Mouse (Mus musculus) lung, postnatal 4 days (tissue): ENCODE results near the gene Smco3.
A peak's percentile ranks its signal among the peaks of the same experiment; 100 is the strongest.
"Not testable (repeated sequence)": the region's sequence is repeated elsewhere in the genome, so short reads cannot be mapped to it uniquely, and the experiment has no call there.

Experiments used
- DNase-seq, 2 experiments: peaks; one replicate each; pipeline ENCODE4 v3.0.0; 2021

The Smco3 gene

DNA sequence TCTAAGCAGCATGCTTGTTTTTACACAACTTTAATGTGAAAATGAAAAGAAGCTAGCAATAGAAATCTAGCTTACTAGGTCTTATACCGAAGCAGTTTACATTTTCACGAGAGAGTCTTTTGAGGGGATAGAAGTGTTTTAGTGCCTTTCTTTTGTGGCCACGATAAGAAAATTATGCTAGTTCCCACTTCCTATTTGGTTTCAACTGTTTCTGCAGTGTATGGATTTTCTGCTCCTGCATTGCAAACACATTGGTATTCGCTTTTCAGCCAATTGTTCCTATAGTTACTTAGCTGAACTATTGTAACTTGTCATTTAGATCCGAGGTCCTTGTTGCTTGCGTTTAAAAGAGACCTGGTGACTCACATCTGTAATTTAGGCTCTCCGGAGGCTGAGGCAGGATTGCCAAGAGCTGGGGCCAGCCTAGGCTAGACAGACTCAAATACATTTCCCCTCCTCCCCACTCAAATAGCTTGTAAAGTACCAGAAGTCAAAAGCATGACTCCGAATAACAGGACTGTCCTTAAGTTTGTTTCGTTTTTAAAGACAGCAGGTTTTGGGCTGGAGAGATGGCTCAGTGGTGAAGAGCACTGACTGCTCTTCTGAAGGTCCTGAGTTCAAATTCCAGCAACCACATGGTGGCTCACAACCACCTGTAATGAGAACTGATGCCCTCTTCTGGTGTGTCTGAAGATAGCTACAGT lies 30.4 kb downstream of the Smco3 start:
- no peak for DNase-seq

DNA sequence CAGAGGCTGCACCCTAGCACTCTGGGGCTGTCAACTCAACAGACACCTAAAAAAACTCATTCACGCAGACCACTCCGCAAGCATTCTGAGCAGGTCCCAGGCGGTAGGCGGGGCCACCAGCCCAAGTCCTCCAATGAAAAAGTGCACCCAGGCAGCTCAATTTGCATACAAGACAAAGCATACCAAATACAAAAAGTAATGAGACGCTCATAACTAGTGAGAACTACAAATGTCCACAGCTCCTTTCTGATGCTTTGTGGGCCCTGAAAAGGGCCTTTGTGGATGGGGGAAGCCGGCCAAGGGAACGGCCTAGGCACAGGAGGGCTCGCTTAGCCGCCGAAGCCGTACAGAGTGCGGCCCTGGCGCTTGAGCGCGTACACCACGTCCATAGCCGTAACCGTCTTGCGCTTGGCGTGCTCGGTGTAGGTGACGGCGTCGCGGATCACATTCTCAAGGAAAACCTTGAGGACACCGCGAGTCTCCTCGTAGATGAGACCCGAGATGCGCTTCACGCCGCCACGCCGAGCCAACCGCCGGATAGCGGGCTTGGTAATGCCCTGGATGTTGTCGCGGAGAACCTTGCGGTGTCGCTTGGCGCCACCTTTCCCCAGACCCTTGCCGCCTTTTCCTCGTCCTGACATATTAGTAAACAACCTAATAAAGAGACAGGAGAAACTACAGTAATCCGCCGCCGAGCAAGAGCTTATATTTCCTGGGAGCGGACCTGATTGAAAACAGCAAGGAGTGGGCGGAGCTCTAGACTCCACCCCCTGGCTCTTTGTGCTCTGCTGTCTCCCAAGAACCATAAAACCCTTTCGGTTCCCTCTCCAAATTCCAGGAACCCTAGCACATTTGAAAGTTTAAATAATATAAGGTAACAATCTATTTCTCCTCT lies 31.3 kb downstream of the Smco3 start, which contains the start of gene Hist4h4:
Gene Hist4h4, minus strand, starts transcription at position 677 of the 895 bp plus-strand sequence.
- DNase-seq, result peak; percentile 95 to 98

DNA sequence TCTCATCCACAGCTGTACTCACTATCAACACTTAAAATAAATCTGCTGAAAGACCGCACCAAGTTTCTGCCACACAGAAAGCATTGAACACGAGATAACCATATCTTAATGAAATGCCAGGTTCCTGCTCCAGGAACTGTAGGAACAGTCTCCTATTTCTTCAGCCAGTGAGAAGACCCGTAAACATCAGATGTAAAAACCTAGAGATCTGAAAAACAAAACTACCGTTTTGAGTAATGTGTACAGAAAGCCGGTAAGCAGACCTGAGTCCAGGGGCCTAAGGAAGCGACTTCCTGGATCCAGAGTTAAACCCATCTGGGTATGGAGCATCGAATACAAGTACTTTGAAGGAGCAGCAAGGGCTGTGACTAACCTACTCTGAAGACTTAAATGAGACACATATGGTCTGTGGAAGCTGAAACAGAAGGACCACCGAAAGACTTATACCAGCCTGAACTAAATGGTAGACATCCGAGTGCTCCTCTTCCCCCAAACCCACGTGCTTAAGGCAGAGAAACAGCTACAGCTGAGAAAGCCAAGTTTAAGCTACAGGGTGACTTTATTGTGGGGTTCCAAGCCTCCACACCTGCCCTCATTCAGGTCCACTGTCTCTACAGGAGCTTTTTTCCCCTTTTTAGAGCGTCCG lies 32.0 kb downstream of the Smco3 start:
- no peak for DNase-seq

DNA sequence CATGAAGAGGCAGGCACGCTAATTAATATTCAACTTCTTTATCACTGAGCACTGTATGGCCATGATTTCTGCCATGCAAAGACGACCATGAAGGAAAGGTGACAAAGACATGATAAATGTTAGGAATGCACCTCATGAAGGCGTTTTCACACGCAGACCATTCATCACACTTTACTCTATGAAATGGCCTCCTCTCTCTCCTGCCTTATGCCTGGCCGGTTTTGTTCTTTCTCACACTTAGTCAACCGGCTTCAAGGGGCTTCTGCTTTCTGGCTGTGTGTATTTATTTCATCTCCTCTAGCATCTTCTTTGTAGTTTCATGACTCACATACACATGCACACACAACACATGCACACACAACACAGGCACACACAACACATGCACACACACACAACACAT lies 34.0 kb downstream of the Smco3 start:
- DNase-seq, result no peak

DNA sequence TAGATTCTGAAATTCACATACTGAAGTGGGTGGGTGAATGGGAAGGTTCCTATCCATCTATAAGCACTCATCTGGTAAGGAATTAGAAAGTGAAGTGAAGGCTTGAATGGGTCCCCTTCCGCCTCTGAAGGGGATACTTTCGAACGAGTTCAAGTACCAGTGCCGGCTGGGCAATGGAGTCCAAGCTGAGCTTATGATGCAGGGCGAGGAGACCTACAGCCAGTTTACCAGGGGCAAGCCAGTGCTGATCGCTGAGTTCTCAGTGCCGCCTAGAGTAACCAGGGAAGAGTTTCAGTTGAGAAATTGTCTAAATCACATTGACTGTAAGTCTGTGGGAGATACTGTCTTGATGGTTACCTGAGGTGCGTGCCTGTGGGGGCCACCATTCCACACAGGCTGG lies 34.5 kb downstream of the Smco3 start:
- no peak for DNase-seq

DNA sequence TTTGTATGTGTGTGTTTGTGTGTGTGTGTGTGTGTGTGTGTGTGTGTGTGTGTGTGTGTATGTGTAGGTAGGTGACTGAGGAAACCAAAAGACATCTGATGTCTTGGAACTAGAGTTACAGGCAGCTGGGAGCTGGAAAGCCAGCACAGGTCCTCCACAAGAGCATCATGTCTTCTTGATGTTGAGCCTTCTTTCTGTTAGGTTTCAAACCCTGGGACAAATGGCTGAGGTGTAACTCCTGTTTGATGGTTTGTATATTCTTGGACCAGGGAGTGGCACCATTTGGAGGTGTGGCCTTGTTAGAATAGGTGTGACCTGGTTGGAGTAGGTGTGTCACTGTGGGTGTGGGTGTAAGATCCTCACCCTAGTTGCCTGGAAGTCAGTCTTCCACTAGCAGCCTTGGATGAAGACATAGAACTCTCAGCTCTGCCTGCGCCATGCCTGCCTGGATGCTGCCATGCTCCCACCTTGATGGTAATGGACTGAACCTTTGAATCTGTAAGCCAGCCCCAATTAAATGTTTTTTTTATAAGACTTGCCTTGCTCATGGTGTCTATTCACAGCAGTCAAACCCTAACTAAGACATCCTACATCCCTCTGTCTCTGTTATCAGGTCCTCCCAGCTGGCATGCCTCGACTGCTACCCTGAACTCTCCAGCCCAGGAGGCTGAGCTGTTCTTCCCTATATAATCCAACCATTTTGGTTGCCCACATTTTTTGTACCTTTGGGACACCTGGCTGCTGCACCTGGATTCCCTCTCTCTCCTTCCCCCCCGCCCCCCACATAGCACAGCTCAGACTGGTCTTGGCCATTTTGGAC lies 37.2 kb downstream of the Smco3 start:
- DNase-seq, result not testable (repeated sequence)

DNA sequence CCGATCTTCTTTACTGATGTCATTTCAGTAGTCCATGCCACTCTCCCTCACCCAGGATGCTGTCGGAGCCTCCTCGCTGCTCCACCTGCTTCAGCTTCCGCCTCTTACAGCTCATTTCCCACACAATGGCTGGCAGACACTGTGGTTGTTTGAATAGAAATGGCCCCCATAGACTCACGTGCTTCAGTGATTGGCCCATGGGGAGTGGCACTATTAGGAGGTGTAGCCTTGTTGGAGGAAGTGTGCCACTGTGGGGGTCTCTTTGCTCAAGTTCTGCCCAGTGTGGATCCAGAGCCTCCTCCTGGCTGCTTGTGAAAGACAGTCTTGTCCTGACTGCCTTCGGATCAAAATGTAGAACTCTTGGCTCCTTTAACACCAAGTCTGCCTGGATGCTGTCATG lies 39.4 kb downstream of the Smco3 start:
- no peak for DNase-seq

DNA sequence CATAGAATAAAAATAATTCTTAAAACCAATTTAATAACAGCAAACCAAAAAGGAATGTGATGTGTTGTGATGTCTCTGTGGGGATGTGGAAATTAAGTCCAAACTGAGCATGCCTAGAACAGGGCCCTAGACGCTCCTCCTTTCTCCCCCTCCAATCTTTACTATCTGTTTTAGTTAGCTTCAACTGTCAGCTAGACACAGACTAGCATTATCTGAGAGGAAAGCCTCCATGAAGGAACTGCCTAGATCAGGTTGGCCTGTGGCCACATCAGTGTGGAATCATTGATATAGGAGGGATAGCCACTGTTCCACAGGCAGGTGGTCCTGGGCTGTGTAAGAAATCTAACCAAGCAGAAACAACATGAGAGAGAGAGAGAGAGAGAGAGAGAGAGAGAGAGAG lies 40.1 kb downstream of the Smco3 start:
- DNase-seq, result no peak

DNA sequence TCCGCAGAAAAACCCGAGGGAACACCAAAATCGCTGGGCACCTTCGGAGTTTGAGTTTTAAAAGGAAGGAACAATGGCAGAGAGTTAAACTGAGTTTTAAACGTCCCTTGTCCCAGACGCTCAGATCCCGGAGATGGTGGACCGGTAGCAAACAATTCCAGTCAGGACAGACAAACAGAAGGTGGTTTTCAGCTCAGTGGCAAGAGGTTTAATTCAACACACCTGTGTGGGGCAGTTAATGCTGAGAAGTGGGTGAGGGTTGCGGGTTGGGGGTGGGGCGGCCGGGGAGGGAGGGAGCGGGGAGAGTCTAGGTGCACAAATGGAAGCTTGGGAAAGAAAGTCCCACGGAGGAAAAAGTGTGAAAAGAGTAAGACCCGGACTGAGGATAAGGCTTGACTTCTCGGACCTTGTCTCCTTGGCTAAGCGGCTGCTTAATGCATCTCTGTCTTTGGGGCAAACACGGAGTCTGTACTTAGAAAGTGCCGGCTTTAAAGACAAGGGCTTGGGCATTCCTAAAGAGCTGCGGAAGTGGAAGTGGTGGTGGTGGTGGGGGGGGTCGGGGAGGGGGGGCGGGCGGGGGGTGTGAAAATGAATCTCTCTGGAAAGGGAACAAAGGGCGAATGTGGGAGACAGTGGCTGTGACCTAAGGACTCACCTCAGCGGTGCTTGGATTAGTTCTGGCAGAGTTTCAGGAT lies 41.3 kb downstream of the Smco3 start:
- DNase-seq, result no peak

DNA sequence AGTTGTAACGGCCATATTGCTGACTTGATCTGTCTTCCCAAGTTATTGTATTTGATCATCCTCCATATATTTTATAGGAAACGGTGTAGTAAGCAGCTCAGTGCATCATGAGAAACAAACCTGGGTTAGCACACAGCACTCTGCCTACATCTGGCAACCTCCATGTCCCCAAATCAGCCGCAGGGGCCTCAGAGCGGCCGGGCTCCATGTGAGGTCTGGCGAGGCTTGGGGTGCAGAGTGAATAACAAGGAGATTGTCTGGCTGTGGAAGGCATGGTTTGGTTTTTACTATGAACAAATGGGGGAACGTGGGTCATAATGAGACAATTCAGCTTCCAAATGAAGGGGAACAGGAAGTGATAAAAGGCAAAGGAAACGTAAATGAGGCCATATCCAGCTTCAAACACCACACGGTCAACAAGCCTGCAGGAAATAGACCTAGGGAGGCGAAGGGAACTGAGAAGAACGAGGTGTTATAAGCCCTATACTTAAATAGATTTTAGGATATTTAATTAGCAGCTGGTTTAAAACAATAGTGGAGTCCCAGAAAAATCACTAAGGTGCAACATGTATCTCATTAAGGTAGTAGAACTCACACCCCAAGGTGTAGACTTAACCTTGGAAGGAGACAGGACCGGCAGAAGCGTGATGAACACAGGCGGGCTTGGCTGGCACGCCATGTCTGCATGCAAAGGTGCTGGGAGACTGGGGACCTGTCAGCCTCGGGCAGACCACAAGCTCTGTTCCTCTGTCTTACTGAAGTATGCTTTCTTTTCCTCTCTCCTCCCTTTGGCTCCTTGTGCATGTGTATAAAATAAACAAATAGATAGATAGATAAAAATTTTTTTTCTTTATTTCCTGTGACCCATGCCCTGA lies 42.1 kb downstream of the Smco3 start:
- DNase-seq, result no peak

DNA sequence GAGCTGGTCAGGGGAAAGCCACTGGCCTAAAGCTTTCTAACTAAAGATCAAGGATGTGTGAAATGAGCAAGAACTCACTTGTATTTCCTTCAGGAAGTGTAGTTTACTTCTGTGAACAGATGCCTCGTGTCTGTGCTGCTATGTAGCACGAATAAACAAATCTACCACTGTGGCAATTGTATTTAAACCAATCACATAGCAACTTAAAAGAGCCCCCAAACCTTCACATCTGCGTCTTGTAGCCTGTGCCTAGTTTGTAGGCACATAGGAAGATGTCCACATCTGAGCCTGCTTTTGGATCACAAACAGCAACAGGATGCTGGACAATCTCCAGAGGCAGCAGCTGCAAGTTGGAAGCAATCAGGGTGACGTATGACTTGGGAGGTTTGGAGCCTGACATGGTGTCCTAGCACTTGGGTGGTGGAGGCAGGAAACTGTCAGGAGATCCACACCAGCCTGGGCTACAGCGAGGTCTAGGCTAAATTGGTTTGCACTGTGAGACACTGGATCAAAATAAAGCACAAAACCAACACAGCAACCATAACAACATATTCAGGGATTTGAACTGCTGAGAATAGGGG lies 45.8 kb downstream of the Smco3 start:
- peak; percentile 79 to 91 for DNase-seq

DNA sequence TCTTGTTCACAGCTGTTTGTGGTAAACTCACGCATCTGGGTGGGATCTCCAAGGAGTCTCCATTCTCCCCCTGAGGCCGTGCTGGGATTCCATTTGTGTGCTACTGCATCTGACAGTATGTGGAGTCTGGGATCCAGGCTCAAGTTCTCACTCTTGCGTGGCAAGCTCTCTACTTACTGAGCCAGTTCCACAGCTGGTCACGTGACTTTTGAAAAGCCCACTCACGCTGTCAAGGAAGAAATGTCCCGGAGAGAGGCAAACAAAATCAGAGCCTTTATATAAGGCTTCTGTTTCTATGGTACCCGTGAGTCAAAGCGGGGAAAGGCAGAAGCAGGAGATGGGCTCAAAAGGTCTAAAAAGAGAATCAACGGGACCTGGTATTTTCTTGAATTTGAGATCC lies 52.5 kb downstream of the Smco3 start:
- DNase-seq, result no peak

DNA sequence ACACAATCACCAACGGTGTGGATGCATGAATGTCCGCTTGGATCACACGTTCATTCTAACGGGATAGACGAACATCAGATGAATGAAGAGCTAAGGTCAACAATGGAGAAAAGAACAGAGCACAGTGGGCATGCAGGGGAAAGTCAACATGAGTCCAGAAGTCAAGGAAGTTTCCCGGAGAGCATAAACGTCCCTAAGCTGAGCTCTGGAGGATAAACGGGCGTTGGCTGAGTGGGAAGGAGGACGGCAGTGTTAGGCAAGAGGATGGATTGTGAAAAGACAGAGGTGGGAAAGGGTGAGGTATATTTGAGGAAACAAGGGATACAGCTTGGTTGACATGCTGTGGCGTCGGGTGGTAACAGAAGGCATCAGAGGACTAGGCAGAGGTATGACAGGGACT lies 53.1 kb downstream of the Smco3 start:
- DNase-seq, result no peak

DNA sequence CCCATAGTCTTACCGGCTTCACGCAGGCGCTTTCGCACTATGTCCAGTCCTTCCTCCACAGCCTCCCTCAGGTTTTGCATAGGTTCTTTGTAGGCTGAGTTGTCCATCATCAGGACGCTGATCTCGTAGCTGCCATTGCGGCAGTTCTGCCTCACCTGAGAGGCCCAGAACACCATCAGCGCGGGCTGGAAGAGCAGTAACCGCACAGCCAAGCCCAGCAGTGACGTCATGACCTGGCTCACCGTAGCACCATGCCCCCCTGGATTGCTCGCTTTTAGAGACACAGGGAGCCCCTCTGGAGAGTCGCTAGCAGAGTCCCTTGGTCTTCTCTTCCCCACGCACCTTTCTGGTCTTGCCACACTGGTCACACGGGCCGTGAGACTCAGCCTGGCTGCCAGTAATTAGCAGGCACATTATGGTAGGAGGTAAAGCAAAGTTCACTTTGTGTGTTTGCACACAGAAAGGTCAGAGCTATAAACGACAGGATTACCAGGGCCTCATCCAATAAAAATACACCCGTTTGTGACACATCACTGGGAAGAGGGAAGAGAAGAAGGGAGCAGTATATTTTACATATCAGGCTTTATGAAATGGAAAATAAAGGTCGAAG lies 53.8 kb downstream of the Smco3 start, which contains the start of gene Gucy2c:
Gene Gucy2c, minus strand, starts transcription at position 389 of the 610 bp plus-strand sequence.
- DNase-seq, result no peak
